Mouse (Mus musculus): ENCODE data around the gene Fcgr1. TPM values are rescaled to one million over a fixed set of nuclear protein-coding genes. Genes with fewer than 3 reads are reported as not detected.
"Not testable (repeated sequence)": the region's sequence is repeated elsewhere in the genome, so short reads cannot be mapped to it uniquely, and the experiment has no call there.

The Fcgr1 gene
- total RNA-seq, 2 experiments from 2014 or later: 0.33 to 0.40 TPM

GRCm38 (mm10) chr3:96327131-96327530 is 33.4 kb upstream of the Fcgr1 start:
- no peak for DNase-seq

GRCm38 (mm10) chr3:96323806-96324205 is 30.0 kb upstream of the Fcgr1 start:
- not testable (repeated sequence) for DNase-seq

GRCm38 (mm10) chr3:96322609-96323008 is 28.8 kb upstream of the Fcgr1 start:
- no peak for DNase-seq

GRCm38 (mm10) chr3:96321891-96322290 is 28.1 kb upstream of the Fcgr1 start:
- no peak for DNase-seq

GRCm38 (mm10) chr3:96320003-96320402 is 26.2 kb upstream of the Fcgr1 start:
- DNase-seq: not testable (repeated sequence)

GRCm38 (mm10) chr3:96312341-96313098 is 18.8 kb upstream of the Fcgr1 start:
- no peak for DNase-seq

GRCm38 (mm10) chr3:96309441-96309840 is 15.7 kb upstream of the Fcgr1 start:
- DNase-seq: no peak

- DNase-seq: no peak
Measured at GRCm38 (mm10) chr3:96306506-96306905, 12.7 kb upstream of the Fcgr1 start.

- DNase-seq: no peak
Measured at GRCm38 (mm10) chr3:96302076-96302475, 8.3 kb upstream of the Fcgr1 start.

- DNase-seq: no peak
Measured at GRCm38 (mm10) chr3:96300706-96301529, 7.1 kb upstream of the Fcgr1 start.

GRCm38 (mm10) chr3:96299562-96299961 is 5.8 kb upstream of the Fcgr1 start:
- no peak for DNase-seq

- DNase-seq: no peak
Measured at GRCm38 (mm10) chr3:96298360-96298759, 4.6 kb upstream of the Fcgr1 start.

- no peak for DNase-seq
Measured at GRCm38 (mm10) chr3:96293368-96293767, 401 bp downstream of the Fcgr1 start.

GRCm38 (mm10) chr3:96292641-96293040 is 1.1 kb downstream of the Fcgr1 start:
- no peak for DNase-seq

GRCm38 (mm10) chr3:96290727-96291126 is 3.0 kb downstream of the Fcgr1 start:
- not testable (repeated sequence) for DNase-seq

- no peak for DNase-seq
Measured at GRCm38 (mm10) chr3:96289201-96289600, 4.6 kb downstream of the Fcgr1 start.

- not testable (repeated sequence) for DNase-seq
Measured at GRCm38 (mm10) chr3:96287334-96287733, 6.4 kb downstream of the Fcgr1 start.

- DNase-seq: no peak
Measured at GRCm38 (mm10) chr3:96284457-96284856, 9.3 kb downstream of the Fcgr1 start.

GRCm38 (mm10) chr3:96280660-96281059 is 13.1 kb downstream of the Fcgr1 start:
- DNase-seq: no peak

- peak; percentile 90 for DNase-seq
Measured at GRCm38 (mm10) chr3:96277800-96278624, 15.8 kb downstream of the Fcgr1 start.

GRCm38 (mm10) chr3:96277428-96277799 is 16.4 kb downstream of the Fcgr1 start:
- no peak for DNase-seq

Measured in gastrocnemius, postnatal 25 days (tissue).